Mouse (Mus musculus) heart, adult 2 months (tissue): ENCODE measurements around the gene Dnaic1.

Experiments
- CTCF ChIP-seq: fragments of 200-600 bp; IDR thresholded peaks from 2 replicates; pipeline ENCODE4 v1.8.1; 2022; ENCODE audit warnings: antibody characterized with exemption, mild to moderate bottlenecking, moderate library complexity
- EP300 ChIP-seq: fragments of 200-500 bp; IDR thresholded peaks from 2 replicates; pipeline ENCODE4 v1.6.1; 2011; ENCODE audit warnings: low read depth, low read length, control low read depth; ENCODE audit not compliant: insufficient read depth
- POLR2A ChIP-seq: fragments of 200-500 bp; IDR thresholded peaks from 2 replicates; pipeline ENCODE4 v1.6.1; 2011; ENCODE audit warnings: mild to moderate bottlenecking, low read depth, low read length, control low read depth; ENCODE audit not compliant: insufficient read depth

DNA sequence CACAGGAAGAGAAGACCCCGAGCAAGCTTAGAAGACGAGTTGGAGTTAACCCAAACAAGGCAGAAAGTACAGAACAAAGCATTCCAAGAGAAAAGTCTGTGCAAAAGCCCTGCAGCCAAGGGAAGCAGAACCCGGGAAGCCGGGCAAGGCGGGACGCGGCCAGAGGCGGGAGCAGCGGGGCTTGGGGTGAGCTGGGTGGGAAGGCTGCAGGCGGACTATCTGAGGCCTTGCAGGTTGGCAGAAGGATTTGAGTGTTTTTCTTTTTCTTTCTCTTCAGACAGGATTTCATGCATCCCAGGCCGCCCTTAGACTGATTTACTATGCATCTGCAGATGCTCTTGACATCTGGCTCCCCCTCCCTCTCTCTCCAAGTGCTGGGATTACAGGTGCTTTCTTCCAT is 16.5 kb upstream of the Dnaic1 start:
- TF ChIP-seq POLR2A: no peak
- TF ChIP-seq CTCF: no peak
- TF ChIP-seq EP300: no peak
